Mouse (Mus musculus): ENCODE data around the gene Mettl6.

- TF ChIP-seq EP300 (IDR thresholded peaks at IDR 0.05; ENCODE audit: low read depth in 1 of 2, low read length in 2 of 2) (no peak), POLR2AphosphoS5 (IDR thresholded peaks at IDR 0.05; ENCODE audit: borderline replicate concordance, low read depth, low read length) (no peak), TAL1 (IDR thresholded peaks at IDR 0.05; ENCODE audit: low read length) (no peak), ZC3H11A (IDR thresholded peaks at IDR 0.05; ENCODE audit: low read depth, low read length) (no peak)
These were observed 6.8 kb downstream of the Mettl6 start for GRCm38 (mm10) chr14:31488055-31488454.
